Mouse (Mus musculus) forebrain, embryonic 14.5 days (tissue): ENCODE data around the gene Rabgap1. TPM values are rescaled to one million over a fixed set of nuclear protein-coding genes. Genes with fewer than 3 reads are reported as not detected.

ENCODE experiments used
- ATAC-seq: fragments of 200-750 bp; cut with Nextera tagmentation; 2 replicates; pipeline ENCODE4 v1.8.0; 2017; ENCODE audit warnings: mild to moderate bottlenecking, moderate library complexity
- DNase-seq: peaks from one replicate; pipeline ENCODE4 v3.0.0-alpha.2; 2015; ENCODE audit warnings: low spot score
- H3K27ac ChIP-seq: fragments of 300-500 bp; sonication (generic); 2 replicates; pipeline ENCODE4 v1.5.1; 2014; ENCODE audit warnings: low read depth, mild to moderate bottlenecking, control low read depth, low read length, moderate library complexity
- H3K27me3 ChIP-seq: fragments of 300-500 bp; sonication (generic); replicated peaks from 2 replicates; pipeline ENCODE4 v1.6.1; 2014; ENCODE audit warnings: low read length, control low read depth, mixed read lengths; ENCODE audit not compliant: control insufficient read depth, insufficient read depth
- H3K36me3 ChIP-seq: fragments of 300-500 bp; sonication (generic); 2 replicates; pipeline ENCODE4 v1.6.1; 2014; ENCODE audit warnings: low read length, control low read depth; ENCODE audit not compliant: control insufficient read depth, insufficient read depth
- H3K4me1 ChIP-seq: fragments of 300-500 bp; sonication (generic); 2 replicates; pipeline ENCODE4 v1.6.1; 2014; ENCODE audit warnings: antibody characterized with exemption, low read length, control low read depth; ENCODE audit not compliant: control insufficient read depth, insufficient read depth
- H3K4me2 ChIP-seq: fragments of 300-500 bp; sonication (generic); 2 replicates; pipeline ENCODE4 v1.6.1; 2014; ENCODE audit warnings: mild to moderate bottlenecking, control low read depth, low read length
- H3K4me3 ChIP-seq: fragments of 300-500 bp; sonication (generic); 2 replicates; pipeline ENCODE4 v1.5.1; 2014; ENCODE audit warnings: low read depth, low read length, control low read depth
- H3K9ac ChIP-seq: fragments of 300-500 bp; sonication (generic); 2 replicates; pipeline ENCODE4 v1.6.1; 2014; ENCODE audit warnings: mild to moderate bottlenecking, low read length, control low read depth, moderate library complexity
- H3K9me3 ChIP-seq: fragments of 300-500 bp; sonication (generic); replicated peaks from 2 replicates; pipeline ENCODE4 v1.6.1; 2016; ENCODE audit warnings: low read length, control low read depth, mixed read lengths; ENCODE audit not compliant: control insufficient read depth
- WGBS: fragments of 180-500 bp; shearing (Covaris S2); extraction: QIAGEN DNeasy Blood & Tissue Kit; methylation state at CpG from one replicate; pipeline ENCODE4 v1.1.7; 2014; 5-methylcytosine and 5-hydroxymethylcytosine counted together
- polyA plus RNA-seq: library from polyadenylated mRNA; unstranded; fragments of >200 nt; fragmentation: Nextera tagmentation; extraction: Ambion mirVana; gene quantifications from 2 replicates; pipeline ENCODE4 v1.2.1, GENCODE M21; 2014

Gene Rabgap1
- polyA plus RNA-seq, 1 experiment from 2014 or later, result 69.6 TPM

- H3K27me3 ChIP-seq, result no peaks in the 10 kb centered on the region
- H3K4me2 ChIP-seq, result no peak overlapping the region
- H3K4me3 ChIP-seq, result no peak overlapping the region
- H3K9ac ChIP-seq, result no peak overlapping the region
- no peak overlapping the region for H3K27ac ChIP-seq
- DNase-seq (no peak), ATAC-seq (no peak)
- H3K4me1 ChIP-seq, result no peaks in the 10 kb centered on the region
- peaks cover 5% of the 10 kb centered on the region; the same call in 1 of the 2 replicates for H3K36me3 ChIP-seq
- no peaks in the 10 kb centered on the region for H3K9me3 ChIP-seq
Observed at GRCm38 (mm10) chr2:37527587-37527986, 84.5 kb downstream of the Rabgap1 start.

DNA sequence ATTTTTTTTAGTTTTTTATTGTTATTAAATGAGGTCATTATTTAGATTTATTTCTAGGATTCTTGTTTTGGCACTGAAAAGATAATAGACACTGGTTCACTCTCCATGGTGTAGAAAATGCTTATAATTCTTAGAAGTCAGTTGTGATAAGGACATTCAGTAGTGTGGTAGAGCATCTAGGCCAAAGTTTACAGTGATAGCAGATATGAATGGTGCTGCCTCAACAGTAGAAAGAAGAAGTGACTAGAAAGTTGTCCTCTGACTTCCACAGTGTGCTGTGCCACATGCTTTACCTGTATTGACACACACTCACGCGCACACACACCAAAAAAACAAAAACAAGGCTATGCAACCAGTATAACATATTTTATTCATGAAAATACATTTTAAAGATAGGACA, 86.3 kb downstream of the Rabgap1 start:
- Histone ChIP-seq H3K27ac (no peak overlapping the region), H3K36me3 (peaks cover 16% of the 10 kb centered on the region)
- no peak for ATAC-seq

DNA sequence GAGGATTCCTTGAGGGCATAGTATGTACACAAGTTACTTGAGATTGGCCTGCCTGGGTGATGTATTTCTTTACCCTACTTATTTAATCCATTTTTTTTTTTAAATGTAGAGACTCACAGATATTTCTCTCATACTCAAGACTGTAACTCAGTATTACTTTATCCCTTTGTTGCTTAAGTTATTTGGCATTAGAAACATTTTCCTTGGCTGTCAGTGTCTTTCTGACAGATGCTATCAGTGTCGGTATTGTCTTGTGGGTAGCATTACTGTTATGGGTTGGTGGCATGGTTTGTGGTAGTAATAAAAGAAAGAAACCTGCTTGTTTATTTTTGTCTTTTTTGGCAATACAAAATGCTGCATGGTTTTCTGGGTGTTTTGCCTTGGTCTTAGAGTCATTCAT, 87.7 kb downstream of the Rabgap1 start:
- no peak overlapping the region for H3K27ac ChIP-seq
- H3K4me1 ChIP-seq, result no peaks in the 10 kb centered on the region
- DNase-seq (no peak), ATAC-seq (no peak)
- H3K27me3 ChIP-seq, result no peaks in the 10 kb centered on the region
- WGBS, result 96% methylated on average over 1 of the region's 1 CpGs
- H3K36me3 ChIP-seq, result peaks cover 26% of the 10 kb centered on the region
- no peak overlapping the region for H3K4me3 ChIP-seq
- H3K9ac ChIP-seq, result no peak overlapping the region
- H3K9me3 ChIP-seq, result no peaks in the 10 kb centered on the region
- H3K4me2 ChIP-seq, result no peak overlapping the region

More for the DNA sequence above, 86.3 kb downstream of the Rabgap1 start:
- no peak overlapping the region for H3K4me3 ChIP-seq
- H3K9me3 ChIP-seq, result no peaks in the 10 kb centered on the region
- 94% methylated on average over 2 of the region's 2 CpGs for WGBS
- no peak for DNase-seq
- H3K9ac ChIP-seq, result no peak overlapping the region
- H3K4me2 ChIP-seq, result no peak overlapping the region
- no peaks in the 10 kb centered on the region for H3K27me3 ChIP-seq
- no peaks in the 10 kb centered on the region for H3K4me1 ChIP-seq

DNA sequence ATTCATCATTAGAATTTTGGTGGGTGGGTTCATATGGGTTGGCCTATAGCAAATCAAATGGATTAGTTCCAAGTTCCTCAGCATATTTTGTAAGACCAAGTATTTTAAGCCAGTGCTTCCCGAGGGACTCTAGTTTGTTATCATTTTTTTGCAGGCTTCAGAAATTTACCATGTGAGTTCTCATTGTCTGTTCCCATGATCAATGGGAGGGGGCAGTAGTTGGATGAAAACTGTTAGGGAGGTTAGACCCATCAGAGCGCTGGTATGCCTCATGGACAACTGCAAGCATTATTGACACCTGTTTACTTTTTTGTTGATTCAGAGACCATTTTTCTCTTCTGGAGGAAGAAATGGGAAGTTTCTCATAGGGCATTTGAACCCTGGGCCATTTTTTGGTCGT, 88.6 kb downstream of the Rabgap1 start:
- no peaks in the 10 kb centered on the region for H3K4me1 ChIP-seq
- no peak overlapping the region for H3K4me3 ChIP-seq
- no peak for ATAC-seq
- no peak overlapping the region for H3K27ac ChIP-seq
- H3K27me3 ChIP-seq, result no peaks in the 10 kb centered on the region
- no peak overlapping the region for H3K9ac ChIP-seq
- no peaks in the 10 kb centered on the region for H3K9me3 ChIP-seq
- 87% methylated on average over 3 of the region's 3 CpGs for WGBS
- peaks cover 32% of the 10 kb centered on the region for H3K36me3 ChIP-seq
- no peak for DNase-seq
- H3K4me2 ChIP-seq, result no peak overlapping the region

- Histone ChIP-seq H3K4me3 (no peak overlapping the region), H3K9me3 (no peaks in the 10 kb centered on the region), H3K4me1 (no peaks in the 10 kb centered on the region), H3K27me3 (no peaks in the 10 kb centered on the region), H3K27ac (no peak overlapping the region), H3K4me2 (no peak overlapping the region), H3K9ac (no peak overlapping the region), H3K36me3 (peaks cover 74% of the 10 kb centered on the region)
- ATAC-seq (no peak), DNase-seq (no peak)
- 86% methylated on average over 1 of the region's 1 CpGs for WGBS
Observed at GRCm38 (mm10) chr2:37549346-37550012, 106.4 kb downstream of the Rabgap1 start.

DNA sequence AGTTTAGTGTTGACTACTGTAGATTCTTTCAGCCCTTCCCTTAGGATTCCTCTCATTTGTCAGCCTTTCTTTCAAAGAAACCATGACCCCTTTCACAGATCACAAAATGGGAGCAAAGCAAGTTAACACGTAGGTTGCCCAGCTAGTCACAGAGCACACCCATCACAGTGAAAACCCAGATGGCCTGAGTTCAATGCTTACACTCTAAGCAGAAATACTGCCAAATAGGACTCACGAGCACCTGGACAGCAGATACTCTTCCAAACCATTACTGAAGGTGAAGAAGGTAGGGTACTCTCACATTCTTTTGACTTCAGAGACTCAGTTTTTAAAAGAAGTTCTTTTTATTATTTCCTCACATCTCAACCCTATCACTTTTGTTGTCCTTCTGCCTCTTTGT, 113.3 kb downstream of the Rabgap1 start:
- Histone ChIP-seq H3K9me3 (no peaks in the 10 kb centered on the region), H3K27me3 (no peaks in the 10 kb centered on the region), H3K27ac (no peak overlapping the region), H3K4me1 (no peaks in the 10 kb centered on the region), H3K4me3 (no peak overlapping the region), H3K4me2 (no peak overlapping the region), H3K36me3 (peaks cover 89% of the 10 kb centered on the region), H3K9ac (no peak overlapping the region)
- DNase-seq, result no peak
- 89% methylated on average over 2 of the region's 2 CpGs for WGBS
- no peak for ATAC-seq

GRCm38 (mm10) chr2:37565579-37565978, 122.5 kb downstream of the Rabgap1 start:
- H3K27ac ChIP-seq, result no peak overlapping the region
- DNase-seq, result no peak
- H3K9me3 ChIP-seq, result no peaks in the 10 kb centered on the region
- H3K4me1 ChIP-seq, result no peaks in the 10 kb centered on the region
- no peaks in the 10 kb centered on the region for H3K27me3 ChIP-seq
- no peak for ATAC-seq
- 83% methylated on average over 2 of the region's 2 CpGs for WGBS
- no peak overlapping the region for H3K4me3 ChIP-seq
- peaks cover 83% of the 10 kb centered on the region for H3K36me3 ChIP-seq
- H3K9ac ChIP-seq, result no peak overlapping the region
- no peak overlapping the region for H3K4me2 ChIP-seq

GRCm38 (mm10) chr2:37566035-37566434, 123.0 kb downstream of the Rabgap1 start:
- DNase-seq, result no peak
- H3K27ac ChIP-seq, result no peak overlapping the region

GRCm38 (mm10) chr2:37569888-37570287, 126.8 kb downstream of the Rabgap1 start:
- Histone ChIP-seq H3K4me2 (no peak overlapping the region), H3K36me3 (peaks cover 59% of the 10 kb centered on the region), H3K4me3 (no peak overlapping the region), H3K9me3 (no peaks in the 10 kb centered on the region), H3K9ac (no peak overlapping the region), H3K4me1 (no peaks in the 10 kb centered on the region), H3K27ac (no peak overlapping the region), H3K27me3 (no peaks in the 10 kb centered on the region)
- DNase-seq (peak; percentile 31), ATAC-seq (no peak)
- 75% methylated on average over 5 of the region's 5 CpGs for WGBS

More at GRCm38 (mm10) chr2:37566035-37566434, 123.0 kb downstream of the Rabgap1 start:
- H3K36me3 ChIP-seq, result peaks cover 78% of the 10 kb centered on the region
- ATAC-seq, result no peak
- WGBS, result 82% methylated on average over 1 of the region's 1 CpGs
- no peak overlapping the region for H3K4me2 ChIP-seq
- no peak overlapping the region for H3K9ac ChIP-seq
- no peak overlapping the region for H3K4me3 ChIP-seq
- no peaks in the 10 kb centered on the region for H3K4me1 ChIP-seq
- no peaks in the 10 kb centered on the region for H3K9me3 ChIP-seq
- H3K27me3 ChIP-seq, result no peaks in the 10 kb centered on the region
